Mouse (Mus musculus): Measurements from ENCODE around the gene Dpf1.

- TF ChIP-seq CTCF (IDR thresholded peaks at IDR 0.05; ENCODE audit: low read depth, low read length): no peak
- TF ChIP-seq POLR2A (IDR thresholded peaks at IDR 0.05; ENCODE audit: extremely low read depth, insufficient read depth, low read length): no peak
These were observed 6.0 kb downstream of the Dpf1 start for GRCm38 (mm10) chr7:29309749-29310148.

Measured in liver, adult 2 months (tissue).